Mouse (Mus musculus) spleen, adult 12 weeks (tissue): ENCODE results near the gene Ntm.

Experiments used
- DNase-seq: peaks from one replicate; pipeline ENCODE4 v3.0.0; 2022; ENCODE audit warnings: low spot score

The Ntm gene

GRCm38 (mm10) chr9:29473418-29473817 is 489.5 kb downstream of the Ntm start:
- DNase-seq: no peak

GRCm38 (mm10) chr9:29472226-29472625 is 490.7 kb downstream of the Ntm start:
- DNase-seq: no peak

- no peak for DNase-seq
Measured at GRCm38 (mm10) chr9:29464756-29465155, 498.2 kb downstream of the Ntm start.

- no peak for DNase-seq
Measured at GRCm38 (mm10) chr9:29462970-29463593, 499.9 kb downstream of the Ntm start.

GRCm38 (mm10) chr9:29457976-29458572 is 504.9 kb downstream of the Ntm start:
- no peak for DNase-seq

GRCm38 (mm10) chr9:29456014-29456413 is 506.9 kb downstream of the Ntm start:
- no peak for DNase-seq

- DNase-seq: no peak
Measured at GRCm38 (mm10) chr9:29451232-29451631, 511.7 kb downstream of the Ntm start.

GRCm38 (mm10) chr9:29444001-29444400 is 518.9 kb downstream of the Ntm start:
- DNase-seq: no peak

- DNase-seq: no peak
Measured at GRCm38 (mm10) chr9:29439401-29439800, 523.5 kb downstream of the Ntm start.

- no peak for DNase-seq
Measured at GRCm38 (mm10) chr9:29434611-29435010, 528.3 kb downstream of the Ntm start.

- DNase-seq: no peak
Measured at GRCm38 (mm10) chr9:29433910-29434309, 529.0 kb downstream of the Ntm start.

GRCm38 (mm10) chr9:29433156-29433555 is 529.8 kb downstream of the Ntm start:
- no peak for DNase-seq

GRCm38 (mm10) chr9:29431590-29431989 is 531.4 kb downstream of the Ntm start:
- no peak for DNase-seq

GRCm38 (mm10) chr9:29430189-29430588 is 532.8 kb downstream of the Ntm start:
- no peak for DNase-seq

GRCm38 (mm10) chr9:29428322-29428721 is 534.6 kb downstream of the Ntm start:
- no peak for DNase-seq

- DNase-seq: no peak
Measured at GRCm38 (mm10) chr9:29426261-29426660, 536.7 kb downstream of the Ntm start.

- DNase-seq: no peak
Measured at GRCm38 (mm10) chr9:29415578-29415977, 547.4 kb downstream of the Ntm start.

- DNase-seq: no peak
Measured at GRCm38 (mm10) chr9:29413126-29413525, 549.8 kb downstream of the Ntm start.

GRCm38 (mm10) chr9:29412181-29412771 is 550.7 kb downstream of the Ntm start:
- DNase-seq: no peak

- no peak for DNase-seq
Measured at GRCm38 (mm10) chr9:29411408-29412180, 551.3 kb downstream of the Ntm start.

- DNase-seq: no peak
Measured at GRCm38 (mm10) chr9:29410728-29411407, 552.1 kb downstream of the Ntm start.

GRCm38 (mm10) chr9:29410284-29410683 is 552.7 kb downstream of the Ntm start:
- DNase-seq: no peak
